Mouse (Mus musculus) C2C12 (cell line): Measurements from ENCODE around the gene Mkln1. TPM values are rescaled to one million over a fixed set of nuclear protein-coding genes. Genes with fewer than 3 reads are reported as not detected.

Experiments
- H3K27me3 ChIP-seq: one replicate; pipeline ENCODE4 v1.6.1; 2011; ENCODE audit not compliant: control insufficient read depth, insufficient read depth, insufficient read length
- H3K36me3 ChIP-seq: one replicate; pipeline ENCODE4 v1.6.1; 2011; ENCODE audit not compliant: control insufficient read depth, insufficient read depth
- H3K4me3 ChIP-seq: one replicate; pipeline ENCODE4 v1.5.1; 2011; ENCODE audit warnings: mild to moderate bottlenecking, control low read depth; ENCODE audit not compliant: poor library complexity, insufficient read depth, severe bottlenecking
- H3K79me2 ChIP-seq: one replicate; pipeline ENCODE4 v1.6.1; 2011; ENCODE audit not compliant: control insufficient read depth, insufficient read depth
- H3K79me3 ChIP-seq: one replicate; pipeline ENCODE4 v1.6.1; 2011; ENCODE audit warnings: low read depth, control low read depth
- H3ac ChIP-seq: one replicate; pipeline ENCODE3; 2011; ENCODE audit warnings: low read depth; ENCODE audit not compliant: control insufficient read depth, insufficient read length
- CEBPB ChIP-seq: IDR thresholded peaks from one replicate; pipeline ENCODE4 v1.6.1; 2011; ENCODE audit warnings: low read depth, mild to moderate bottlenecking, control low read depth, moderate library complexity
- CTCF ChIP-seq: IDR thresholded peaks from one replicate; pipeline ENCODE4 v1.5.1; 2011; ENCODE audit not compliant: control insufficient read depth, insufficient read depth, insufficient read length
- FOSL1 ChIP-seq: IDR thresholded peaks from one replicate; pipeline ENCODE4 v1.8.0; 2011; ENCODE audit warnings: mild to moderate bottlenecking, low read length; ENCODE audit not compliant: poor library complexity, insufficient read depth, severe bottlenecking
- MAX ChIP-seq: IDR thresholded peaks from one replicate; pipeline ENCODE4 v1.6.1; 2011; ENCODE audit warnings: mild to moderate bottlenecking, control low read depth
- MYOD1 ChIP-seq: IDR thresholded peaks from one replicate; pipeline ENCODE4 v1.6.1; 2011; ENCODE audit warnings: low read depth; ENCODE audit not compliant: control insufficient read depth, insufficient read length
- MYOG ChIP-seq: IDR thresholded peaks from one replicate; pipeline ENCODE4 v1.6.1; 2011; ENCODE audit not compliant: control insufficient read depth, insufficient read length; ENCODE audit errors: extremely low read depth
- USF1 ChIP-seq: IDR thresholded peaks from one replicate; pipeline ENCODE4 v1.6.1; 2011; ENCODE audit warnings: low read depth, mild to moderate bottlenecking, control low read depth, moderate library complexity
- polyA plus RNA-seq: library from polyadenylated mRNA; unstranded; fragments of >200 nt; fragmentation: generic; extraction: Trizol; gene quantifications from one replicate; pipeline ENCODE4 v1.2.1, GENCODE M21; 2012; ENCODE audit warnings: missing spikeins

Gene Mkln1
- polyA plus RNA-seq, 1 experiment: 44.9 TPM

GRCm38 (mm10) chr6:31445258-31445657, 46.7 kb downstream of the Mkln1 start:
- H3ac ChIP-seq: no peak overlapping the region
- no peak overlapping the region for H3K4me3 ChIP-seq
- no peaks in the 10 kb centered on the region for H3K79me2 ChIP-seq
- H3K27me3 ChIP-seq: no peaks in the 10 kb centered on the region
- peaks cover 12% of the 10 kb centered on the region for H3K36me3 ChIP-seq
- H3K79me3 ChIP-seq: peaks cover 2% of the 10 kb centered on the region
- no peak for TF ChIP-seq FOSL1
- TF ChIP-seq MYOG: no peak
- TF ChIP-seq MYOD1: no peak
- no peak for TF ChIP-seq CEBPB
- no peak for TF ChIP-seq USF1

GRCm38 (mm10) chr6:31453735-31454134, 55.2 kb downstream of the Mkln1 start:
- Histone ChIP-seq H3ac (no peak overlapping the region), H3K79me2 (no peaks in the 10 kb centered on the region), H3K79me3 (peaks cover 4% of the 10 kb centered on the region), H3K27me3 (no peaks in the 10 kb centered on the region), H3K36me3 (peaks cover 36% of the 10 kb centered on the region), H3K4me3 (no peak overlapping the region)
- TF ChIP-seq MYOD1 (no peak), USF1 (no peak), MYOG (no peak), FOSL1 (no peak), MAX (no peak), CEBPB (no peak), CTCF (no peak)

- peaks cover 42% of the 10 kb centered on the region for H3K36me3 ChIP-seq
- peaks cover 2% of the 10 kb centered on the region for H3K79me3 ChIP-seq
- H3K4me3 ChIP-seq: no peak overlapping the region
- H3ac ChIP-seq: no peak overlapping the region
- H3K79me2 ChIP-seq: no peaks in the 10 kb centered on the region
- no peaks in the 10 kb centered on the region for H3K27me3 ChIP-seq
- TF ChIP-seq MYOG: no peak
- TF ChIP-seq CEBPB: no peak
- TF ChIP-seq CTCF: no peak
- no peak for TF ChIP-seq MAX
- TF ChIP-seq MYOD1: no peak
- no peak for TF ChIP-seq USF1
- TF ChIP-seq FOSL1: no peak
Measured at GRCm38 (mm10) chr6:31455376-31455775, 56.8 kb downstream of the Mkln1 start.

- no peaks in the 10 kb centered on the region for H3K27me3 ChIP-seq
Measured at GRCm38 (mm10) chr6:31456988-31457387, 58.5 kb downstream of the Mkln1 start.

GRCm38 (mm10) chr6:31469431-31469830, 70.9 kb downstream of the Mkln1 start:
- H3K36me3 ChIP-seq: peaks cover 44% of the 10 kb centered on the region
- H3K79me3 ChIP-seq: no peaks in the 10 kb centered on the region
- TF ChIP-seq MYOG (no peak), CTCF (no peak), MYOD1 (no peak), USF1 (no peak), MAX (no peak), FOSL1 (no peak), CEBPB (no peak)
- no peak overlapping the region for H3ac ChIP-seq
- no peaks in the 10 kb centered on the region for H3K27me3 ChIP-seq
- no peaks in the 10 kb centered on the region for H3K79me2 ChIP-seq
- no peak overlapping the region for H3K4me3 ChIP-seq

More at GRCm38 (mm10) chr6:31456988-31457387, 58.5 kb downstream of the Mkln1 start:
- Histone ChIP-seq H3K4me3 (no peak overlapping the region), H3K79me2 (no peaks in the 10 kb centered on the region), H3K79me3 (peaks cover 2% of the 10 kb centered on the region), H3ac (no peak overlapping the region), H3K36me3 (peaks cover 53% of the 10 kb centered on the region)
- TF ChIP-seq CTCF: no peak
- TF ChIP-seq FOSL1: no peak
- TF ChIP-seq CEBPB: no peak
- TF ChIP-seq USF1: no peak
- no peak for TF ChIP-seq MYOG
- no peak for TF ChIP-seq MAX
- TF ChIP-seq MYOD1: no peak

GRCm38 (mm10) chr6:31478221-31478620, 79.7 kb downstream of the Mkln1 start:
- Histone ChIP-seq H3ac (no peak overlapping the region), H3K36me3 (peaks cover 37% of the 10 kb centered on the region), H3K27me3 (no peaks in the 10 kb centered on the region), H3K79me2 (no peaks in the 10 kb centered on the region), H3K4me3 (no peak overlapping the region), H3K79me3 (no peaks in the 10 kb centered on the region)
- TF ChIP-seq MAX (no peak), MYOG (no peak), MYOD1 (no peak)
